Mouse (Mus musculus) granulocyte monocyte progenitor cell, adult 5-6 weeks (primary cell): ENCODE results near the gene Zscan5b. TPM values are rescaled to one million over a fixed set of nuclear protein-coding genes. Genes with fewer than 3 reads are reported as not detected.
"Not testable (repeated sequence)": the region's sequence is repeated elsewhere in the genome, so short reads cannot be mapped to it uniquely, and the experiment has no call there.

Experiments used
- ATAC-seq: replicated peaks from 2 replicates; pipeline ENCODE4 v1.8.0; 2016; ENCODE audit warnings: mild to moderate bottlenecking, moderate TSS enrichment, inconsistent platforms; ENCODE audit not compliant: poor library complexity, severe bottlenecking
- total RNA-seq, 2 experiments: library from RNA; stranded (forward) in 1 of 2; stranded (reverse) in 1 of 2; fragments of 200-712, 200-1000 nt in 1 of 2; fragments of >200 nt in 1 of 2; fragmentation: Nextera tagmentation in 1 of 2; gene quantifications; 2 replicates each; pipeline ENCODE4 v1.2.3; 2014 to 2017

Zscan5b gene
- total RNA-seq, 2 experiments from 2014 or later = not detected

DNA sequence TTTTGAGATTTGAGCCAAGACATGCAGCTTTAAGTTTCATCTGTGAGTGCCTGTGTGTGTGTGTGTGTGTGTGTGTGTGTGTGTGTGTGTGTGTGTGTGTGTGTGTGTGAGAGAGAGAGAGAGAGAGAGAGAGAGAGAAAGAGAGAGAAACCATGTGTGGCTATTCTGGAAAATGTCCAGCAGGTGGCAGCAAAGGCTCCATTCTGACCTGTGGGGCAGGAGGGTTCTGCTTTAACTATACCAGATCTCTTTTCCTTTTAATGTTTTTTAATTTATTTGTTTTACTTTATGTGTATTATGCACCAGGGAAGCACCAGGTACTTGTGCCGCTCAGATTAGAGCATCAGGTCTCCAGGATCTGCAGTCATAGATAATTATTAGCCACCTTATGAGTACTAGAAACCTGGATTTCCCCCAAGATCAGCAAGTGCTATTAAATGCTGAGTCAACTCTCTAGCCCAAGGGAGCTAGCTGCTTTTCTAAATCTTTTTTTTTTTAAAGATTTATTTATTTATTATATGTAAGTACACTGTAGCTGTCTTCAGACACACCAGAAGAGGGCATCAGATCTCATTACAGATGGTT is 18.9 kb downstream of the Zscan5b start:
- ATAC-seq = peak; percentile 67

DNA sequence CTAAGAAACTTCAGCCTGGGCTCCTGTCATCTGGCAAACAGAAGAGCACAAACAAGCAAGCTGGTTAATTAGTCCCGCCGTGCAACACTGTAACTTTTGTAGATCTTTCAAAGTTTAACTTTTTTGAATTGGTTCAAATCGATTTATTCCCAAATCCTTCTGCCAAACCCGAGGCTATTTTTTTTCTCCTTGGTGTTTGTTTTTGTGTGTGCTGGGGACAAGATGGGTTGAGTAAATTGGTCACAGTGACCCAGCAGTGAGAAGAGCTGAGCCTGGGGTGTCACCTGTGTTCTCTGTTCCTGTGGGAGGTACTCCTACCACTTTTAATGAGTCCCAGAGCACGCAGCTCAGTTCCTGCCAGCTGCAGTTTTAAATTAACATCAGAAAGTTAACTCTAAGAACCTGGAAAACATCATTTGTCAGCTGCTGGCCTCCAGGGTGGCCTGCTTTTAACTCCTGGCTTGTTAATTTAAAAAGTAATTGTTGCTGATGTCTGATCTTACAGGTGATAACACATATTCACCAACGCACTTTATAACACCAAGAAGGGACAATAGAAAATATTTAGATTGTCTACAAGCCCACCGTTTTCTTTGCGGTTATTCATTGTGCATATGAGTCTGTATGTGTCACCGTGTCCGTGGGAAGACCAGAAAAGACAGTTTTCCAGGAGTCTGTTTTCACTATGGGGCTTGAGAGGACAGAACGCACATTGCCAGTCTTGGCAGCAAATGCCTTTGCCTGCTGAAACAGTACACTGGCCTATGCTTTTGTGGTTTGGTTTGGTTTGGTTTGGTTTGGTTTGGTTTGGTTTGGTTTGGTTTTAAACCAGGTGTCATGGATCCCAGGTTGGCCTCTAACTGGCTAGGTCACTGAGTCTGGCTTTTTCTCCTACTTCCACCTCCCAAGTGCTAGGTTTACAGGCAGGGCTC is 22.5 kb downstream of the Zscan5b start:
- ATAC-seq = no peak

DNA sequence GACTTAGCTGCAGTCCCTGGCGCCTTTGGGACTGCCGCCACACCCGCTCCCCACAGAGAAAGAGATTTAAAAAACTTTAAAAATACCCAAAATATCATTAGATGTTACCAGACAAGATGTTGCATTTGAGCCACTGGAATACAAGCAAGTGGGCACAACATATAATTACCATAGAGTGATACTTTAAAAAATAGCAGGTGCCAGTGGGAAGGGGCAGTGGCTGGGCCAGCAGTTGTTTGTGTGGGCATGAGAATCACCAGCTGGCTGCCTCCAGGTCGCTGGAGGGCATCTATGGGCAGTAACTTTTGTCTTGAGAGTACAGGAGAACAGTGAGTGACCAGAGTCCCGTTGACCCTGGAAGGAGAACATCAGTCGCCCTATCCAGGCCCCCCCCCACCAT is 30.3 kb downstream of the Zscan5b start, which contains the start of gene Epp13:
Epp13 (plus strand) TSS at position 301 of the 400 bp plus-strand sequence.
- ATAC-seq = no peak

DNA sequence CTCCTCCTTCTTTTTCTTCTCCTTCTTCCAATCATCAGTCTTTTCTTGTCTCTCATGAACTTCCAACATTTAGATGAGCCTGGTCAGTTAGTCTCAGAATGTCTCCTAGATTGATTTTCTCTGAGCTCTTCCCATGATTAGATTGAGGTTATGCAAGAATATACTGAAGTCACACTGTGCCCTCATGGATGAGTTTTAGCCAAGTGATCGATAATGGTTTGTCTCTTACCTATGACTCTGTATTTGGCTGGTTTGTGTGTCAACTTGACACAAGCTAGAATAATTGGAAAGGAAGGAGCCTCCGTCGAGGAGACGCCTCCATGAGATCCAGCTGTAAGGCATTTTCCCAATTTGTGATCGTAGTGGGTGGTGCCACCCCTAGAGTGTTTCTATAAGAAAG is 32.4 kb downstream of the Zscan5b start:
- no peak for ATAC-seq

DNA sequence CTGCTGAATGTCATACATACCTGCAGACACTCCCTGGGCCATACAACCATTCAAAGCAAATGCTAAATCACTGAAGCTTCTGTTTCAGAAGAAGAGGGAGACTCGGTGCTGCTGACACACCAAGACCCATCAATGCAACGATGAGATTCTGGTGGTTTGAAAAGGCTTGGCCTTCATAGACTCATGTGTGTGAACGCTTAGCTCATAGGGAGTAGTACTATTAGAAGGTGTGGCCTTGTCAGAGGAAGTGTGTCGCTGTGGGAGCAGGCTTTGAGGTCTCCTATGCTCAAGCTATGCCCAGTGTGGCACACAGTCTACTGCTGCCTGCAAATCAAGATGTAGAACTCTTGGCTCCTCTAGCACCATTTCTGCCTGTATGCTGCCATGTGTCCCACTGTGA is 35.3 kb downstream of the Zscan5b start:
- no peak for ATAC-seq

DNA sequence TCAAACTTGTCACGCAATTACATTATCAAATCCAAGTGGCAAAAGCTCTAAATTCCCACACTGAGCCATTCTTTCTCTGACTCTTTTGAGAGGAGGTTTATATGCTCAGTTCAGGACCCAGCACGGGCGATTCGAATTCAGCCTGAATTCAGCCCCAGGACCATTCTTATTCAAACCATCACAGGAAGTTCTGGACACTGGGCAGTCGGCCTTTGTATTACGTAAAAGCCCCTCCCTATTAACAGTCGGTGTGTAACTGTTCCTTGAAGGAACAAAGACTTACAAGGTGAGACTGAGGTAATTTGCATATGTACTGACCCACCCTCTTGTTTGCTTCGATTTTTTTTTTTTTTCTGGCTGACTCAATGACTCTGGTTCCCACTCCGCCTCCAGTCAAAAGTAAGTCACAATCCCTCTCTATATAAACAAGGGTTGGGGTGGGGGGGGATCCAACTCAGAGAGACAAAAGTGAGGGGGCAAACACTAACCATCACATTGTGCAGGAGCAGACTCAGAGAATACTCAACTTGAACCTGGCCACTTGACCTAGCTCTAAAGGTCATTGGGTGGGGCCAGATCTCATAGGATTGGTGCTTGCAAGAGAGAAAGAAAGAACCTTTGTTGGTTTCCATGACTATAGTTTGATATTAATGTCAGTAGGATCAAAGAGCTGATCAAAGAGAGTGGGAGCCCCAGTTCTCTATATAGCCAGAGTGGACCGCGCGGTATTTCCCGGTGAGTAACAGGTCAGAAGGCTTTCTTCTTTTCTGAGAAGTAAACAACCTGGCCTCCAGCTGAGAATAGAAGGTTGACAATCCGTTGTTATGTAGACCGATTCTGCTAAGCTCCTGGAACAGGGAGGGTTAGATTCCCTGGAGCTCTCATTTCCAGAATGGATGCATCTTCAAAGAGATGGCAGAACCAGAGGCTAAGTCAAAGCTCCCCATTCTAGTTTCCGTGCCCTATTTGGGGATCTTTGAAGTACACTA is 36.4 kb downstream of the Zscan5b start:
- ATAC-seq = no peak

DNA sequence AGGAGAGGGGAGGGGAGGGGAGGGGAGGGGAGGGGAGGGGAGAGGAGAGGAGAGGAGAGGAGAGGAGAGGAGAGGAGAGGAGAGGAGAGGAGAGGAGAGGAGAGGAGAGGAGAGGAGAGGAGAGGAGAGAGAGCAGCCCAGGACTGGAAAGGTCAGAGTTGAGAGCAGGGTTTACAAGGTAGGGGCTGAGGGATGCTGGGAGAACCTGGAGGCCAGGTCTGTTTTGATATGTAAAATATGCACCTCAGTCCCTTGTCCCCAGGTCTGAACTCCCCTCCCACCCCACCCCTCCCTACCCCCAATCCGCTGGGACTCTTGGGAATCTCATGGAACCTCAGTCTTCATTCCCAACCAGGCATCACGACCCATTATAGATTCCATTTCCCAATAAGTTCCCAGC is 37.9 kb downstream of the Zscan5b start:
- not testable (repeated sequence) for ATAC-seq

DNA sequence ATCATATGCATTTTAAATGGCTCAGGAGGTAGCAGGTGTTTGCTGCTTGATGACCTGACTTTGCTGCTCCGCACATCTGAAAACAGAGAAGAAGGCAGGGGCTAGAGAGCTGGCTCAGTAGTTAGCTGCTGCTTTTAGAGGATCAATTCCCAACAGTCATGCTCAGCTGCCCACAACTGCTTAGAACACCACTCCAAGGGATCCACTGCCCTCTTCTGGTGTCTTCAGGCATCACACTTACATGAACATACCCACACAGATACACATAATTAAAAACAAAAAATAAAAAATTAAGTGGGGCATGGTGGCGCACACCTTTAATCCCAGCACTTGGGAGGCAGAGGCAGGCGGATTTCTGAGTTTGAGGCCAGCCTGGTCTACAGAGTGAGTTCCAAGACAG is 40.0 kb downstream of the Zscan5b start:
- no peak for ATAC-seq

DNA sequence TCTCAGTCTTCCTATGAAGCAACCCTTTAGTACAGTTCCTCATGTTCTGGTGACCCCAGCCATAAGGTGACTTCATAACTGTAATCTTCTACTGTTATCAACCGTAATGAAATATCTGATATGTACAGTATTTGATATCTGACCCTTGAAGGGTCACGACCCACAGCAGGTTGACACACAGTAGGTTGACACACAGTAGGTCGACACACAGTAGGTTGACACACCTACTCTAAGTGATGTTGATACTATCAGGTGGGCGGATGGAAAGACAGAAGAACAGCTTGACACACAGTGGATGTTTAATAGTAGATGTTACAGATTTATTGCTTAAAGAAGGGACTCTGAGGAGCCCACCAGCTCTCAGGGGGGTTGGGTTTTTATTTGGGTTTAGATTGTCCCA is 40.9 kb downstream of the Zscan5b start:
- no peak for ATAC-seq

DNA sequence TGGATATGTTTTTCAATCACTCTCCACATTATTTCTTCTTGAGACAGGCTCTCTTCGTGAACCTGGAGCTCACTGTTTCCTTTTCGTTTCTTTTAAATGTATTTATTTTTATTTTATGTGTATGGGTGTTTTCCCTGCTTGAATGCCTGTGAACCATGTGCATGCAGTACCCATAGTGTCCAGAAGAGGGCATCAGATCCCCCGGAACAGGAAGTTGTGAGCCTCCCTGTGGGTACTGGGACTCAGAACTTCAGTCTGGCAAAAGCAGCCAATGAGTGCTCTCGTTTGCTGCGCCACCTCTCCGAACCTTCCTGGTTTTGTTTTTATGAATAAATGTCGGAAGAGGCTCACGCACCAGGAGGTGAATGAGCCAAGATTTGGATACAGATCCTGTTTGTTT is 43.6 kb downstream of the Zscan5b start:
- ATAC-seq = peak; percentile 87

DNA sequence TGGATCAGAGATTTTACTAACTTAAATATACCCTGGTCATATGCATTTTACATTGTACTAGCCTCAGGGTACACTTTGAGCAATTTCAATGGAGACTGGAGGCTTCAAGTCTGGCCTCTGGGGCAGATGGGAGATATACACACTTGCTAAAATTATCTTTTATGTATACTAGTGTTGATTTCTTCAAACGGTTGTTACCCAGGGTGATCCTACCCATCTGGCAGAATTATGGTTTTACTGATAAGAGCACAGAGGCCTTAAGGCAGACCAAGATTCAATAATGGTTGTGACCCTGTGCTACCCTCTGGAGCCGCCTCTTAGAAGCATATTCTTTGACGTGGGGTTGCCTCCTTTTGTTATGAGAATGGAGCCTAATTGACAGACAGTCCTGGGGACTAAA is 55.8 kb downstream of the Zscan5b start:
- no peak for ATAC-seq

DNA sequence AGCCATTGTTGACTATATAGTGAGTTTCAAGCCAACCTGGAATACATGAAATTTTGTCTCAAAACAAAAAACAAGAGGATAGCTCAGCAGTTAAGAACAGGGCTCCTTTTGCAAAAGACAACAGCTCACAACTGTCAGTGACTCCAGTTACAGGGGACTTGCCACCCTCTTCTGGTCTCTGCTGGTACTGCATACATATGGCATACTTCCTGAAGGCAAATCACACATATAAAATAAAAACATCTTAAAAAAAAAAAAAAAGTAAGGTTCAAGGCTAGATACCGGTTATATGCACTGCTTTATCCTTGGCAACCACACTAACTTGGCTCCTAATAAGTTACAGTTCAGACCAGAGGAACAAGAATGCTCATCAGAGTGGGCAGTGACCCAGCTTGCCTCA is 60.7 kb downstream of the Zscan5b start:
- peak; percentile 26 for ATAC-seq

DNA sequence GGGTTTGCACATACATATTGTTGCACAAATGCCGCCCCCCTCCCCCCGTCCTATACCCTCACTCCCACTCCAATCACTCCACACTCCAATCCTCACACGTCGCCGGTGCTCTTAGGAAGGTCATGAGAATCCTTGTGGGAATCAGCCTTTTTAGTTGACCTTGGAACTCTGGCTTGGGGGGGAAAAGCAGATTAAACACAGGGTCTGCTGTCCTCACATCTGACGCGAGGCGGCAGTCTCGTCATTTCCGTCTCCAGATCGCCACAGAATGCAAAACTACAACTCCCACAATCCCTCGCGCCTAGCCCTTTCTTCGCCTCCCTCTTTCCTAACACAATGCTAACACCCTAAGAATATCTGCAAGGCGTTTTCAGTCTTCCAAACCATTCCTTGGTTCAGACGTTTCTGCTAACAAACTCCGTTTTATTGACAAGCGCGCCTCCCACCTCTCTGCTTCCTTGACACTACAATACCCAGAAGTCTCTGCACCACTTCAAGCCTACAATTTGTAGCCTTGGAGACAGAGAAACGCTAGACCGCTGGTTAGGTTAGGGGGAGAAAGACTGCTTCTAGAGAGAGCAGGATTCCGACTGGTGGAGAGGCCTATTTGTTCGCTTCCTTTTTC is 61.5 kb downstream of the Zscan5b start:
- ATAC-seq = peak; percentile 56

DNA sequence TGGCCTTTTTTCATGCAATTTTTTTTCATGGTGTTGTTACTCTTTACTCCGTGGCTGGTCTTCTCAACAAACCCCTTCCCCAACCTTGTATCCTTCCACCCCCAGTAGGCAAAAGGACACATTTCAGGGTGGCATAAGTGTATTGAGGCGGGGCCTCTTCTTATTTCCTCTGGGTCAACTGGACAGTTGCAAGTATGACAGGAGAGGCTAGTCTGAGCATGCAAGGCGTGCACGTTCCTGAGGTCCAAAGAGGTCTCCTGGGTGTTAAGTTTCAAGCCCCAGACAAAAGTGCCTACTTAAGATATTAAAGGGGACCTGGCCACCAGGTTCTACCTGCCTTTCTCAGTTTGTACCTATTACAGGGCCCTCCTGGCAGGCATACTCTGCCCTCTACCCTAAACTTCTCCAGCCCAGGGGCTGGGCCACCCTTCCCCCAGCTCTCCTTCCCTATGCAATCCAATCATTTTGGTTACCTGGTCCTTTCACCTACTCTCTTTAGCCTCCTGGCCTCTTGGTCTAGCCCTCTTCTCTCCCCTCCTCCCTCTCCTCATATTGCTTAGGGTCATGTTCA is 62.4 kb downstream of the Zscan5b start:
- no peak for ATAC-seq

DNA sequence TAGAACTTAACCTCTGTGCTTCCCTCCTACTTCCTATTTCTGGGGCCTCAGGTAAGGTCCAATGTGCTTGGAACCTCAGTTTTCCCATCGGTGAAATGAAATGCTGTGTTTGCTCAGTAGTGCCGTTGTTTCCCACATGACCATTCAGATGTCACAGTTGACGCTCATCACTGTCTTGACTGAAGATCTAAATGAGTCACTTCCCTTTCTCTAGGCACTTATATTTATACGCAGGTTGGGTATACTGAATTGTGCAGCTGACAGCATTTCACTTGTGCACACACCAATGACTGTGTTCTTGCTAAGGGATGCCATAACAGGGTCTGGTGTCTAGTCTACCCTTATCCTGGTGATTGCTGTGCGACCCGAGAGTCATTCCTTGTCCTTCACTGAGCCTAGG is 63.3 kb downstream of the Zscan5b start:
- peak; percentile 23 for ATAC-seq

DNA sequence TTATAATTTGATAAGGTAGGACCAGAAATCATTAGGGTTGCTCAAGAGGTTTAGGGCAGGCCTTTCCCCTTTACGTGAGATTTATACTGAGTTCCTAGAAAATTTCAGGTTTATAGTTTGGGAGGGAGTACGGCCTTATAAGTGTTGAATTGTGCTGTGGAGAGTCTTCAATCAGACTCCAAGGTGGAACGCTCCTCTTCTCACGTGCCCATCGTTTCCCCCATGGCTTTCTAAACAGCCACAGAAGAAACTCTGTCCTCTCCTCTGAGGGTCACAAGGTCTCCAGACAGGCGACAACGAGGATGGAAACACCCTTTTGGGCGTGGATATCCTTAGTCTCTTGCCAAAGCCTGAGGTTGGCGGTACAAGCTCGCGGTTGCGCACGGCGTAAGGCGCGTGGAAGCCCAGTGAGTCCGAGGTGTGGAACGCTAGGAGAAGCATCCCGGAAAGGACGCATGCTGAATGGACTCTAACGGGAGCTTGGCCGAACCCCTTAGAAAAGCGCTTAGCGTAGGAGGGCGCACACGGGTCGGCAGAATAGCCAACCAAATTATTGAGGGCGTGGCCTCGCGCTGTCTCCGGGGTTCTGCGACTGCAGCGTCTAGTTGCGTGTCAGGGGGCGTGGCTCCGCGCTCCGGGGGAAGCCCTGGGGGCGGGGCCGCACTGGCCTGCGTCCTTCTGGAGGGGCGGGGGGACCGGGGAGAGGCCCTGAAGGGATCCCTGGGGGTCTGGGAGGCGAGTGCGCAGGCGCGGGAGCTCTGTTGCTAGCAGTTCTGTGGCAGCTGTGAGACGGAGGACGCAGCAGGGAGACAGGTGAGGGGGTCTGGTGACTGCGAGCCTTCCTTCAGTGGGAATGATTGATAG is 64.0 kb downstream of the Zscan5b start, which contains the start of gene Zfp667:
Zfp667 (plus strand) TSS at position 738 of the 864 bp plus-strand sequence.
- ATAC-seq = peak; percentile 66

DNA sequence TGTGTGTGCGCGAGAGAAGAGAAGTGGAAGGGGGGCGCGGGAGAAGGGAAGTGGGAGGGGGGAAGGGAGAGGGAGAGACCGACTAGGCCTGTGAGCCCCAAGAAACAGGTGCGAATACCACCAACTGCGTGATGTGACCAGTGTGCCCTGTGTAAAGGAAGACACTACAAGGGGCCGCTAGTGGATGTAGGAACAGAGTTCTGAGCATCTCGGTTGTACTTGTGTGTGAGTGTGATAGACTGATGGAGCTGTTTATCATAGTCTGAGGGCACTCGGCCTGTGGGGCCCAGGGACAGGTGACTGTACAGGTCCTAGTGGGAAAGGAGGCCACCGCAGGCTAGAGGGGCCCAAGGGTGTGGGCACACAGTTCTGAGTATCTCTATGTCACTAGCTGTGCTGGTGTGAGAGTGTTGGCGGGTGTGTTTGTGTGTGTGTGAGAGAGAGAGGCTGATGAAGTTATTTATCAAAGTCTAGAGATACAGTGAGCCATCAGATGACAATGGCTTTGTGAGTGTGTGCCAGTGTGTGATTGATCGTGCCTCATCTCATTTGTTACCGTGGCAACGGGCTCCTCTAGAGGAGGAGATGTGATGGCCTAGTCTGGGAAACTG is 64.9 kb downstream of the Zscan5b start:
- no peak for ATAC-seq
